In the genomic region with DNA sequence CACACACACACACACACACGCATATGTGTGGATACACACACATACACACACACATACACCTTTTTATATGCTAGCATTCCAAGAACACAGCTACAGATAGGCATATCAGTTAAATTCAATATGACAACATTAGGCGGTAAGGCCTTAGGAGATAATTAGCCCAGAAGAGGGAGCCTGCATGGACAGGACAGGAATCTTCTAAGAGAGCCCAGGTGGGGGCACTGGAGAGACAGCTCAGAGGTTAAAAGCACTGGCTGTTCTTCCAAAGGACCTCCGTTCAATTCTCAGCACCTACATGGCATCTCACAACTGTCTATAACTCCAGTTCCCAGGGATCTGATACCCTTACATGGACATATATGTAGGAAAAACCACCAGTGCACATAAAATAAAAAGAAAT, we compare ENCODE assay signal across 16 mouse cellular contexts.
DNase-seq lines count a peak whose midpoint lies in the region; ATAC-seq and TF ChIP-seq lines count a peak whose summit lies in the region.
"Had no signal": no experiment of that assay in that cellular context is flagged by ENCODE, and none has a peak within 500 bp of the region (broad histone marks: within the 10 kb centered on the region; RNA-seq: fewer than 3 reads in every experiment).

No protein-coding gene starts in this region.

- TF ChIP-seq CTCF in gastrocnemius, adult 2 months (IDR thresholded peaks at IDR 0.05) = peak; percentile 45
- TF ChIP-seq CTCF in liver, postnatal 0 days (IDR thresholded peaks at IDR 0.05; ENCODE audit: low read depth) = peak; percentile 30

- no peak overlapping the region for H3K4me2 ChIP-seq in liver, embryonic 11.5 days
- no peak overlapping the region for H3K4me2 ChIP-seq in liver, postnatal 0 days (ENCODE audit: low read depth, low read length)
- H3K4me2 ChIP-seq: forebrain, embryonic 15.5 days; midbrain, embryonic 15.5 days had no signal

- intact Hi-C loops in gastrocnemius, adult 2 months (cut with DNase I) = no loop called here

- no peaks in the 10 kb centered on the region for H3K9me3 ChIP-seq in liver, embryonic 11.5 days (ENCODE audit: control insufficient read depth, low read length)
- H3K9me3 ChIP-seq in liver, postnatal 0 days (ENCODE audit: low read length) = no peaks in the 10 kb centered on the region
- H3K9me3 ChIP-seq: forebrain, embryonic 15.5 days; midbrain, embryonic 15.5 days had no signal

- H3K36me3 ChIP-seq in liver, embryonic 11.5 days (ENCODE audit: control insufficient read depth, insufficient read depth, low read length) = no peaks in the 10 kb centered on the region
- no peaks in the 10 kb centered on the region; the same call in none of the 2 replicates for H3K36me3 ChIP-seq in liver, postnatal 0 days (replicated peaks; ENCODE audit: insufficient read depth, low read length)
- H3K36me3 ChIP-seq: forebrain, embryonic 15.5 days; midbrain, embryonic 15.5 days had no signal

- no peaks in the 10 kb centered on the region for H3K27me3 ChIP-seq in liver, embryonic 11.5 days (replicated peaks; ENCODE audit: control insufficient read depth, insufficient read depth, low read length)
- H3K27me3 ChIP-seq in liver, postnatal 0 days (ENCODE audit: insufficient read depth, low read length) = no peaks in the 10 kb centered on the region
- H3K27me3 ChIP-seq: forebrain, embryonic 15.5 days; midbrain, embryonic 15.5 days had no signal

- TF ChIP-seq EP300 in liver, postnatal 0 days (IDR thresholded peaks at IDR 0.05; ENCODE audit: low read depth) = no peak

- DNase-seq in gastrocnemius, adult 2 months = no peak
- no peak for DNase-seq in gastrocnemius, adult 8-10 months (ENCODE audit: low spot score in 2 of 2)
- DNase-seq in liver (peak; percentile 47), ES-CJ7 (ENCODE audit: low read depth, low spot score) (peak; percentile 64)
- DNase-seq in liver, embryonic 11.5 days (ENCODE audit: low spot score) = no peak
- no peak for DNase-seq in liver, postnatal 0 days
- no peak for DNase-seq in cerebellum, postnatal 14 days
- no peak for DNase-seq in right cerebral cortex, postnatal 36 days (ENCODE audit: low spot score in 2 of 2)
- DNase-seq: adrenal gland, postnatal 14 days; cerebellum, adult 18-20 months; heart, adult 18-20 months; kidney, postnatal 10 days; thymus, postnatal 36 days had no signal

- no peak for ATAC-seq in liver, embryonic 11.5 days (replicated peaks; ENCODE audit: low FRiP score)
- ATAC-seq in liver, postnatal 0 days = no peak
- ATAC-seq: forebrain, embryonic 15.5 days; midbrain, embryonic 15.5 days had no signal

- peaks cover 3% of the 10 kb centered on the region for H3K4me1 ChIP-seq in liver, embryonic 11.5 days (replicated peaks; ENCODE audit: control insufficient read depth, insufficient read depth, low read length)
- peaks cover 4% of the 10 kb centered on the region for H3K4me1 ChIP-seq in liver, postnatal 0 days (ENCODE audit: insufficient read depth)
- H3K4me1 ChIP-seq: forebrain, embryonic 15.5 days; midbrain, embryonic 15.5 days had no signal

- no peak overlapping the region for H3K9ac ChIP-seq in liver, embryonic 11.5 days (ENCODE audit: low read depth, low read length)
- no peak overlapping the region for H3K9ac ChIP-seq in liver, postnatal 0 days (replicated peaks)
- H3K9ac ChIP-seq: forebrain, embryonic 15.5 days; midbrain, embryonic 15.5 days had no signal

- H3K4me3 ChIP-seq in gastrocnemius, adult 2 months = no peak overlapping the region
- H3K4me3 ChIP-seq in liver, embryonic 11.5 days (ENCODE audit: low read depth, low read length) = no peak overlapping the region
- no peak overlapping the region for H3K4me3 ChIP-seq in liver, postnatal 0 days (ENCODE audit: low read depth, low read length)
- H3K4me3 ChIP-seq: erythroblast, embryonic 14.5 days; forebrain, embryonic 15.5 days; midbrain, embryonic 15.5 days had no signal

- 78% methylated on average over 3 of the region's 3 CpGs for WGBS in liver, embryonic 11.5 days
- 75% methylated on average over 3 of the region's 3 CpGs for WGBS in liver, postnatal 0 days (ENCODE audit: insufficient replicate concordance)

- H3K27ac ChIP-seq in gastrocnemius, adult 2 months = no peak overlapping the region
- H3K27ac ChIP-seq in liver, embryonic 11.5 days (ENCODE audit: low read depth, low read length) = no peak overlapping the region
- H3K27ac ChIP-seq in liver, postnatal 0 days (ENCODE audit: low read depth) = no peak overlapping the region
- H3K27ac ChIP-seq: forebrain, embryonic 15.5 days; midbrain, embryonic 15.5 days had no signal

Comparison
In these comparisons a context has a peak if more than half of its experiments do, and no peak if none do; other contexts are left out.
1. DNase-seq: peak in liver (single experiment) and ES-CJ7 (single experiment); none in gastrocnemius, adult 2 months (single experiment), gastrocnemius, adult 8-10 months (0 of 2), liver, embryonic 11.5 days (single experiment), liver, postnatal 0 days (single experiment), cerebellum, postnatal 14 days (0 of 2) and right cerebral cortex, postnatal 36 days (0 of 2).